Mouse (Mus musculus) 416B (cell line): ENCODE results near the gene Asmt.
A peak's percentile ranks its signal among the peaks of the same experiment; 100 is the strongest.

Experiments
- DNase-seq: peaks from one replicate; pipeline ENCODE4 v3.0.0; 2011; ENCODE audit warnings: low read depth

The Asmt gene

DNA sequence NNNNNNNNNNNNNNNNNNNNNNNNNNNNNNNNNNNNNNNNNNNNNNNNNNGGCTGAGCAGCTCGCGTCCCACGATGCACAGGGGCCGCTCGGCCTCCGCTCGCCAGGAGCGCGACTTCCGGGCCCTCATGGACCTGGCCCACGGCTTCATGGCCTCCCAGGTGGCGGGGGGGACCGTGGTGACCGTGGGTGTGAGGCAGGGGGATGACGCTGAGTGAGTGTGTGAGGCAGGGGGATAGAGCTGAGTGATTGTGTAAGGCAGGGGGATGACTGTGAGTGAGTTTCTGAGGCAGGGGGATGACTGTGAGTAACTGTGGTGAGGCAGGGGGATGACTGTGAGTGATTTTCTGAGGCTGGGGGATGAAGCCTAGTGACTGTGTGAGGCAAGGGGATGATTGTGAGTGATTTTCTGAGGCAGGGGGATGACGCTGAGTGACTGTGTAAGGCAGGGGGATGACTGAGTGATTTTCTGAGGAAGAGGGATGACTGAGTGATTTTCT lies at the start of gene Asmt:
Asmt (plus strand) TSS at position 51 of the 499 bp plus-strand sequence.
- DNase-seq: peak; percentile 53

DNA sequence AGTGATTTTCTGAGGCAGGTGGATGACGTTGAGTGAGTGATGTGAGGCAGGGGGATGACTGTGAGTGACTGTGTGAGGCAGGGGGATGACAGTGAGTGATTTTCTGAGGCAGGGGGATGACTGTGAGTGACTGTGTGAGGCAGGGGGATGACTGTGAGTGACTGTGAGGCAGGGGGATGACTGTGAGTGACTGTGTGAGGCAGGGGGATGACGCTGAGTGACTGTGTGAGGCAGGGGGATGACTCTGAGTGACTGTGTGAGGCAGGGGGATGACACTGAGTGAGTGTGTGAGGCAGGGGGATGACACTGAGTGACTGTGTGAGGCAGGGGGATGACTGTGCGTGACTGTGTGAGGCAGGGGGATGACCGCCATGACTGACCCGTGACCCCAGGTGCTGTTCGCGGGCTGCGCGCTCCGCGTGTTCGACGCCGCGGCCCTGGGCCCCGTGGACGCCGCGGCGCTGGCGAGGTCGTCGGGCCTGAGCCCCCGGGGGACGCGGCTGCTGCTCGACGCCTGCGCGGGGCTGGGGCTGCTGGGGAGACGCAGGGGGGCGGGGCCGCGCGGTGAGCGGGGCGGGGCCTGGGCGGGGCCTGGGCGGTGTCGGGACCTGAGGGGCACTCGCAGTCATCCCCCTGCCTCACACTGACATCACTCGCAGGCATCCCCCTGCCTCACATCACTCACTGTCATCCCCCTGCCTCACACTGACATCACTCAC lies 948 bp downstream of the Asmt start:
- DNase-seq: peak; percentile 55

DNA sequence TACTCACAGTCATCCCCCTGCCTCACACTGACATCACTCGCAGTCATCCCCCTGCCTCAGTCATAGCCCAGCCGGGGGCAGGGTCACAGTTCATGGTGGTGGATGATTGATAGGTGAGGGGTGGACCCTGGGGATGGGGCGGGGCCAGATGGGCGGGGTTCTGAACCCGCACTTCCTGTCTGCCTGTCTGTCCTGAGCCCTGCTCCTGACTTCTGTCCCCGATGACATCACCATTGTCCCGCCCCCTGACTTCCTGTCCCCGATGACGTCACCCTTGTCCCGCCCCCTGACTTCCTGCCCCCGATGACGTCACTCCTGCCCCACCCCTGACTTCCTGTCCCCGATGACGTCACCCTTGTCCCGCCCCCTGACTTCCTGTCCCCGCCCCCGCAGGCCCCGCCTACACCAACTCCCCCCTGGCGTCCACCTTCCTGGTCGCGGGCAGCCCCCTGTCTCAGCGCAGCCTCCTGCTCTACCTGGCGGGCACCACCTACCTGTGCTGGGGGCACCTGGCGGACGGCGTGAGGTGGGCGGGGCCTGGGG lies 1.9 kb downstream of the Asmt start:
- DNase-seq: peak; percentile 23

DNA sequence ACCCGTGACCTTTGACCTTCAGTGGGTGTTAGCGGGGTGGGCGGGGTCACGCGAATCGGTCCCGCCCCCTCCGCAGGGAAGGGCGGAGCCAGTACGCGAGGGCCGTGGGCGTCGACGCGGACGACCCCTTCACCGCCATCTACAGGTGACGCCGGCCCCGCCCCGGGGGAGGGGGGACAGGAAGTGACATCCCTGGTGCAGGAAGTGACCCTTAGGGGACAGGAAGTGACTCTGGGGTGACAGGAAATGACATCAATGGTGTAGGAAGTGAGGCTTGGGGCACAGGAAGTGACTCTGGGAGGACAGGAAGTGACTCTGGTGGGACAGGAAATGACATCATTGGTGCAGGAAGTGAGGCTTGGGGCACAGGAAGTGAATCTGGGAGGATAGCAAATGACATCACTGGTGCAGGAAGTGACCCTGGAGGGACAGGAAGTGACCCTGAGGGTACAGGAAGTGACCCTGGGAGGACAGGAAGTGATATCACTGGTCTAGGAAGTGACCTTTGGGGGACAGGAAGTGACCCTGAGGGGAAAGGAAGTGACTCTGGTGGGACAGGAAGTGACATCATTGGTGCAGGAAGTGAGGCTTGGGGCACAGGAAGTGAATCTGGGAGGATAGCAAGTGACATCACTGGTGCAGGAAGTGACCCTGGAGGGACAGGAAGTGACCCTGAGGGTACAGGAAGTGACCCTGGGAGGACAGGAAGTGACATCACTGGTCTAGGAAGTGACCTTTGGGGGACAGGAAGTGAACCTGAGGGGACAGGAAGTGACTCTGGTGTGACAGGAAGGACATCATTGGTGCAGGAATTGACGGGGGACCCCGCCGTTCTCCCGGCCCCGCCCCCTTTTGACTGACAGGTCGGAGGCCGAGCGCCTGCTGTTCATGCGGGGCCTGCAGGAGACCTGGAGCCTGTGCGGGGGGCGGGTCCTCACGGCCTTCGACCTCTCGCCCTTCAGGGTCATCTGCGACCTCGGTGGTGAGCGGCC lies 2.7 kb downstream of the Asmt start:
- DNase-seq: peak; percentile 27

DNA sequence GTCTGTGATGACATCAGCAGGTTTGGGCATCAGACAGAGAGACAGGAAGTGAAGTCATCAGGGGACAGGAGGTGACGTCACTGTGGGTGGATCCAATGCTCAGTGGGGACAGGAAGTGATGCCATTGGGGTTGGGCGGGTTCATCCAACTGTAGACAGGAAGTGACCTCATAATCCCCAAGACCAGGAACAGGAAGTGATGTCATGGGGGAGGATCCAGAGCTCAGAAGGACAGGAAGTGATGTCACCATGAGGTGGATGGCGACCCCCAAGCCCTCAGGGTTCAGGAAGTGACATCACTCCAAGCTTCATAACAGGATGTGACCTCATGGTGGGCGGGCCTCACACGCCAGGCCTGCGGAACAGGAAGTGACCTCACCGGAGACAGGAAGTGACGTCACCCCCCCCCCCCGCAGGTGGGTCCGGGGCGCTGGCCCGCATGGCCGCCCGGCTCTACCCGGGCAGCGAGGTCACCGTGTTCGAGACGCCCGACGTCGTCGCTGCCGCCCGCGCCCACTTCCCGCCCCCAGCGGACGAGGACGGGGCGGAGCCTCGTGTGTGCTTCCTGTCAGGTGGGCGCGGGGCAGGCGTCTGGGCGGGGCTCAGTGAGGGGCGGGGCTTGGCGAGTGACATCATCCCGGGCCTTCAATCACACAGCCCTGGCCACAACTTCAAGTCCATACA lies 3.6 kb downstream of the Asmt start:
- DNase-seq: peak; percentile 36

DNA sequence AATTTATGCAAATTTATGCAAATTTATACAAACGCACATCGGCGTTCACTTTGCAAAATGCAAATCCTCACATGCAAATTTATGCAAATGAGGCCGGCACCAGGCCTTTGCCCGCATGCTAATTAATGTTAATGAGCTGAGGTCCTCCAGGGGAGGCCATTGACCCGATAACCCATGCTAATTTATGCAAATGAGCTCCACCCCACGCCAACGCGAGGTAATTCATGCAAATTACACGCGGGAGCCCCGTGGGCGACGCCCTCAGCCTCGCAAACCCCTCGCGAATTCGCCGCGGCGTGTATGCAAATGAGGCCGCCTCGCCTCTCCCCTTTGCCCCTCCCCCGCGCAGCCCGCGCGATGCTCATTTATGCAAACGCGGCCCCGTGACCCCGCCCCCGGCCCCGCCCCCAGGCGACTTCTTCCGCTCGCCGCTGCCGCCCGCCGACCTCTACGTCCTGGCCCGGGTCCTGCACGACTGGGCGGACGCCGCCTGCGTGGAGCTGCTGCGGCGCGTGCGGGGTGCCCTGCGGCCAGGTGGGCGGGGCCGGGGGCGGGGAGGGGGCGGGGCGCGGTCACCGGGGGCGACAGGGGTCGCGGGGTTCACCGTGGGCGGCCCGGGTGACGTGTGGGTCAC lies 4.3 kb downstream of the Asmt start:
- no peak for DNase-seq

DNA sequence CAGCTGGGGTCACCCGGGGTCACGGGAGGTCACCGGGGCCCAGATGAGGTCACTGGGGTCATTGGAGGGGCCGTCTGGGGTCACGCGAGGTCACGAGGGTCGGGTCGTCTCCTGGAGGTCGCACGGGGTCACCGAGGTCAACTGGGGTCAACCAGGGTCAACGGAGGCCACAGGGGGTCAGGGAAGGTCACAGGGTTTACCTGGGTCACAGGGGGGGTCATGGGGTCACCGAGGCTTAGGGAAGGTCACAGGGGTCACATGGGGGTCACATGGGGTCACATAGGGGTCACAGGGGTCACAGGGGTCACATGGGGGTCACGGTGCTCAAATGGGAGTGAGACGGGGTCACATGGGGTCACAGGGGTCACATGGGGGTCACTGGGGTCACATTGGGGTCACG lies 4.8 kb downstream of the Asmt start:
- DNase-seq: no peak

DNA sequence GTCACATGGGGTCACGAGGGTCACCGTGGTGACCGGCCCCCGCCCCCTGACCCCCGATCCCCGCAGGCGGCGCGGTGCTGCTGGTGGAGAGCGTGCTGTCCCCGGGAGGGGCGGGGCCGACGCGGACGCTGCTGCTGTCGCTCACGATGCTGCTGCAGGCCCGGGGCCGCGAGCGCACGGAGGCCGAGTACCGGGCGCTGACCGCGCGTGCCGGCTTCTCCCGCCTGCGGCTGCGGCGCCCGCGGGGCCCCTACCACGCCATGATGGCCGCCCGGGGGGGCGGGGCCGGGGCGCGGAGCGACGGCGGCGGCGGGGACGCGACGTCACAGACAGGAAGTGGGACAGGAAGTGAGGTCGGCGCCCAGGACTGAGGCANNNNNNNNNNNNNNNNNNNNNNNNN lies 5.2 kb downstream of the Asmt start:
- no peak for DNase-seq
